ENCODE assay signal across 22 mouse cellular contexts in genomic region chr1:60646828-60647227, GRCm38 (mm10).
DNase-seq lines count a peak whose midpoint lies in the region; ATAC-seq and TF ChIP-seq lines count a peak whose summit lies in the region.
"Had no signal": no experiment of that assay in that cellular context is flagged by ENCODE, and none has a peak within 500 bp of the region (broad histone marks: within the 10 kb centered on the region; RNA-seq: fewer than 3 reads in every experiment).

No protein-coding gene starts in this region.

- no peak for ATAC-seq in intestine, embryonic 14.5 days (replicated peaks; ENCODE audit: low FRiP score, low TSS enrichment, low read depth)
- ATAC-seq in intestine, postnatal 0 days: no peak
- ATAC-seq in neural tube, embryonic 15.5 days (ENCODE audit: low FRiP score): no peak
- ATAC-seq: activated CD4-positive, CD25-positive, alpha-beta regulatory T cell, adult 4 months; CD4-positive, CD25-positive, alpha-beta regulatory T cell, adult 4 months; Patski had no signal

- peaks cover 20% of the 10 kb centered on the region for H3K4me1 ChIP-seq in heart, embryonic 10.5 days
- H3K4me1 ChIP-seq in heart, adult 2 months (ENCODE audit: control insufficient read depth, insufficient read depth, low read length): peaks cover 11% of the 10 kb centered on the region
- H3K4me1 ChIP-seq in intestine, embryonic 14.5 days (replicated peaks; ENCODE audit: control insufficient read depth, insufficient read depth, low read length): no peaks in the 10 kb centered on the region; the same call in 1 of the 2 replicates
- H3K4me1 ChIP-seq in intestine, postnatal 0 days (replicated peaks; ENCODE audit: control insufficient read depth, insufficient read depth, low read length): 0 out of 2 replicates have a peak, but pooled peaks cover under 1% of the 10 kb centered on the region
- peaks cover 7% of the 10 kb centered on the region for H3K4me1 ChIP-seq in neural tube, embryonic 15.5 days

- no peak for TF ChIP-seq EP300 in heart, adult 2 months (IDR thresholded peaks at IDR 0.05; ENCODE audit: insufficient read depth, low read depth, low read length)

- intact Hi-C loops in heart, postnatal 10 days (cut with DNase I): no loop called here
- intact Hi-C loops in heart, adult 2 months (cut with DNase I): no loop called here

- DNase-seq in heart, adult 11 months: peak; percentile 64
- DNase-seq in heart, postnatal 10 days: no peak
- DNase-seq in heart, embryonic 10.5 days (ENCODE audit: low spot score): peak; percentile 55
- no peak for DNase-seq in heart, adult 2 months
- DNase-seq in intestine, embryonic 14.5 days (ENCODE audit: low spot score): peak; percentile 6
- DNase-seq in neural tube, embryonic 10.5 days (ENCODE audit: extremely low spot score, low spot score): peak; percentile 6
- DNase-seq: adrenal gland, adult 2 months; adrenal gland, adult 8-10 months; adrenal gland, postnatal 10 days; adrenal gland, postnatal 14 days; adrenal gland, postnatal 25 days; adrenal gland, postnatal 36 days; B cell, adult 2 months; cerebellum, adult 11 months; cerebellum, adult 11-12 months had no signal

- H3K79me2 ChIP-seq in heart, adult 2 months (replicated peaks; ENCODE audit: control insufficient read depth, insufficient read depth, low read length): no peaks in the 10 kb centered on the region

- H3K4me2 ChIP-seq in intestine, embryonic 14.5 days (ENCODE audit: low read length): no peak overlapping the region
- no peak overlapping the region for H3K4me2 ChIP-seq in intestine, postnatal 0 days (replicated peaks; ENCODE audit: low read depth)
- H3K4me2 ChIP-seq in neural tube, embryonic 15.5 days: no peak overlapping the region

- no peak overlapping the region for H3K27ac ChIP-seq in heart, embryonic 10.5 days
- no peak overlapping the region for H3K27ac ChIP-seq in heart, adult 2 months
- no peak overlapping the region for H3K27ac ChIP-seq in intestine, embryonic 14.5 days (ENCODE audit: low read depth)
- H3K27ac ChIP-seq in intestine, postnatal 0 days (ENCODE audit: low read depth, low read length): no peak overlapping the region
- H3K27ac ChIP-seq in neural tube, embryonic 15.5 days (replicated peaks): no peak overlapping the region

- no peak for TF ChIP-seq POLR2A in heart, adult 2 months (IDR thresholded peaks at IDR 0.05; ENCODE audit: insufficient read depth, low read depth, low read length)

- no peak overlapping the region for H3K9ac ChIP-seq in heart, adult 2 months (ENCODE audit: low read depth, low read length)
- H3K9ac ChIP-seq in intestine, embryonic 14.5 days (ENCODE audit: low read length): no peak overlapping the region
- no peak overlapping the region for H3K9ac ChIP-seq in intestine, postnatal 0 days (ENCODE audit: low read depth, low read length)
- H3K9ac ChIP-seq in neural tube, embryonic 15.5 days (replicated peaks): no peak overlapping the region

- H3K4me3 ChIP-seq in heart, embryonic 10.5 days: no peak overlapping the region
- no peak overlapping the region for H3K4me3 ChIP-seq in heart, adult 2 months
- no peak overlapping the region for H3K4me3 ChIP-seq in intestine, embryonic 14.5 days (ENCODE audit: low read depth, low read length)
- no peak overlapping the region for H3K4me3 ChIP-seq in intestine, postnatal 0 days (ENCODE audit: low read depth, low read length)
- H3K4me3 ChIP-seq in neural tube, embryonic 15.5 days (replicated peaks): no peak overlapping the region

- no peak for TF ChIP-seq CTCF in heart, adult 2 months (IDR thresholded peaks at IDR 0.05)
- TF ChIP-seq CTCF in intestine, postnatal 0 days (IDR thresholded peaks at IDR 0.05; ENCODE audit: low read depth): no peak

- no peaks in the 10 kb centered on the region for H3K9me3 ChIP-seq in heart, embryonic 10.5 days
- no peaks in the 10 kb centered on the region for H3K9me3 ChIP-seq in intestine, embryonic 14.5 days (ENCODE audit: control insufficient read depth, low read length)
- no peaks in the 10 kb centered on the region for H3K9me3 ChIP-seq in intestine, postnatal 0 days (ENCODE audit: control insufficient read depth)
- H3K9me3 ChIP-seq in neural tube, embryonic 15.5 days (replicated peaks): no peaks in the 10 kb centered on the region
- H3K9me3 ChIP-seq: G1E had no signal

- H3K27me3 ChIP-seq in heart, embryonic 10.5 days (ENCODE audit: insufficient read depth, poor library complexity, severe bottlenecking): no peaks in the 10 kb centered on the region
- no peaks in the 10 kb centered on the region for H3K27me3 ChIP-seq in heart, adult 2 months (ENCODE audit: control insufficient read depth, insufficient read depth, low read length)
- no peaks in the 10 kb centered on the region for H3K27me3 ChIP-seq in intestine, embryonic 14.5 days (replicated peaks; ENCODE audit: control insufficient read depth, insufficient read depth, low read length)
- no peaks in the 10 kb centered on the region for H3K27me3 ChIP-seq in intestine, postnatal 0 days (replicated peaks; ENCODE audit: control insufficient read depth, insufficient read depth, low read length)
- no peaks in the 10 kb centered on the region for H3K27me3 ChIP-seq in neural tube, embryonic 15.5 days (replicated peaks)
- H3K27me3 ChIP-seq: CH12.LX, Patski had no signal

- H3K36me3 ChIP-seq in heart, embryonic 10.5 days: no peaks in the 10 kb centered on the region
- peaks cover 19% of the 10 kb centered on the region for H3K36me3 ChIP-seq in heart, adult 2 months (ENCODE audit: control insufficient read depth, insufficient read depth, low read length)
- no peaks in the 10 kb centered on the region for H3K36me3 ChIP-seq in intestine, embryonic 14.5 days (ENCODE audit: control insufficient read depth, insufficient read depth, low read length)
- H3K36me3 ChIP-seq in intestine, postnatal 0 days (ENCODE audit: control insufficient read depth, insufficient read depth): no peaks in the 10 kb centered on the region
- H3K36me3 ChIP-seq in neural tube, embryonic 15.5 days: no peaks in the 10 kb centered on the region
- H3K36me3 ChIP-seq: G1E had no signal

- WGBS in heart, embryonic 10.5 days: 79% methylated on average over 5 of the region's 5 CpGs
- 97% methylated on average over 5 of the region's 5 CpGs for WGBS in heart, adult 2 months
- 87% methylated on average over 5 of the region's 5 CpGs for WGBS in intestine, embryonic 14.5 days
- WGBS in intestine, postnatal 0 days: 88% methylated on average over 5 of the region's 5 CpGs
- 74% methylated on average over 5 of the region's 5 CpGs for WGBS in neural tube, embryonic 15.5 days

Comparison
In these comparisons a context has a peak if more than half of its experiments do, and no peak if none do; other contexts are left out.
1. DNase-seq: peak in heart, adult 11 months (single experiment), heart, embryonic 10.5 days (single experiment), intestine, embryonic 14.5 days (single experiment) and neural tube, embryonic 10.5 days (single experiment); none in heart, postnatal 10 days (0 of 2) and heart, adult 2 months (0 of 2).